Mouse (Mus musculus): ENCODE measurements around the gene Cxcl2. TPM values are rescaled to one million over a fixed set of nuclear protein-coding genes. Genes with fewer than 3 reads are reported as not detected.

The Cxcl2 gene
- polyA plus RNA-seq, 1 experiment from 2014 or later, result not detected

- peak within 1 kb of the TSS; percentile 96 for H3K4me2 ChIP-seq (ENCODE audit: low read length)
- H3K4me1 ChIP-seq (ENCODE audit: control insufficient read depth, insufficient read depth, low read depth, low read length), result no peaks in the 10 kb centered on the region
- H3K9me3 ChIP-seq (ENCODE audit: control insufficient read depth, low read length), result no peaks in the 10 kb centered on the region
- peak within 1 kb of the TSS; percentile 64 for H3K9ac ChIP-seq (ENCODE audit: low read depth, low read length)
- WGBS, result 9% methylated on average over 29 of the region's 30 CpGs
- no peaks in the 10 kb centered on the region for H3K36me3 ChIP-seq (ENCODE audit: control insufficient read depth, insufficient read depth, low read length)
- no peaks in the 10 kb centered on the region for H3K27me3 ChIP-seq (replicated peaks; ENCODE audit: control insufficient read depth, insufficient read depth, low read length)
- peak within 1 kb of the TSS; percentile 56 for H3K4me3 ChIP-seq (ENCODE audit: low read length)
- ATAC-seq, result peak; percentile 92
- H3K27ac ChIP-seq (ENCODE audit: low read depth, low read length), result no peak within 1 kb of the TSS
These were observed 12.9 kb upstream of the Cxcl2 start, which contains the start of gene Cxcl1 for GRCm38 (mm10) chr5:90890519-90891463. Gene Cxcl1 (plus strand): TSS chr5:90891241.

- Histone ChIP-seq H3K9ac (ENCODE audit: low read depth, low read length) (peak overlapping the region; percentile 64), H3K36me3 (ENCODE audit: control insufficient read depth, insufficient read depth, low read length) (no peaks in the 10 kb centered on the region), H3K27me3 (replicated peaks; ENCODE audit: control insufficient read depth, insufficient read depth, low read length) (no peaks in the 10 kb centered on the region), H3K4me2 (ENCODE audit: low read length) (peak overlapping the region; percentile 96), H3K4me3 (ENCODE audit: low read length) (peak overlapping the region; percentile 56), H3K27ac (ENCODE audit: low read depth, low read length) (no peak overlapping the region), H3K4me1 (ENCODE audit: control insufficient read depth, insufficient read depth, low read depth, low read length) (no peaks in the 10 kb centered on the region), H3K9me3 (ENCODE audit: control insufficient read depth, low read length) (no peaks in the 10 kb centered on the region)
- peak; percentile 48 for ATAC-seq
- 27% methylated on average over 10 of the region's 10 CpGs for WGBS
These were observed 12.2 kb upstream of the Cxcl2 start for GRCm38 (mm10) chr5:90891464-90891813.

GRCm38 (mm10) chr5:90894231-90894630 lies 9.4 kb upstream of the Cxcl2 start:
- no peaks in the 10 kb centered on the region for H3K4me1 ChIP-seq (ENCODE audit: control insufficient read depth, insufficient read depth, low read depth, low read length)
- no peak overlapping the region for H3K4me2 ChIP-seq (ENCODE audit: low read length)
- H3K4me3 ChIP-seq (ENCODE audit: low read length), result no peak overlapping the region
- no peaks in the 10 kb centered on the region for H3K27me3 ChIP-seq (replicated peaks; ENCODE audit: control insufficient read depth, insufficient read depth, low read length)
- H3K9ac ChIP-seq (ENCODE audit: low read depth, low read length), result no peak overlapping the region
- no peaks in the 10 kb centered on the region for H3K36me3 ChIP-seq (ENCODE audit: control insufficient read depth, insufficient read depth, low read length)
- H3K27ac ChIP-seq (ENCODE audit: low read depth, low read length), result no peak overlapping the region
- H3K9me3 ChIP-seq (ENCODE audit: control insufficient read depth, low read length), result no peaks in the 10 kb centered on the region
- no peak for ATAC-seq
- WGBS, result 78% methylated on average over 8 of the region's 8 CpGs

- Histone ChIP-seq H3K4me2 (ENCODE audit: low read length) (no peak overlapping the region), H3K9me3 (ENCODE audit: control insufficient read depth, low read length) (no peaks in the 10 kb centered on the region), H3K27me3 (replicated peaks; ENCODE audit: control insufficient read depth, insufficient read depth, low read length) (no peaks in the 10 kb centered on the region), H3K4me3 (ENCODE audit: low read length) (no peak overlapping the region), H3K4me1 (ENCODE audit: control insufficient read depth, insufficient read depth, low read depth, low read length) (peaks cover 3% of the 10 kb centered on the region), H3K27ac (ENCODE audit: low read depth, low read length) (no peak overlapping the region), H3K36me3 (ENCODE audit: control insufficient read depth, insufficient read depth, low read length) (no peaks in the 10 kb centered on the region), H3K9ac (ENCODE audit: low read depth, low read length) (no peak overlapping the region)
- ATAC-seq, result no peak
- 72% methylated on average over 3 of the region's 3 CpGs for WGBS
These were observed 6.2 kb upstream of the Cxcl2 start for GRCm38 (mm10) chr5:90897429-90897828.

- H3K27ac ChIP-seq (ENCODE audit: low read depth, low read length), result no peak overlapping the region
- WGBS, result 90% methylated on average over 5 of the region's 5 CpGs
- no peaks in the 10 kb centered on the region for H3K9me3 ChIP-seq (ENCODE audit: control insufficient read depth, low read length)
- no peak overlapping the region for H3K4me2 ChIP-seq (ENCODE audit: low read length)
- H3K9ac ChIP-seq (ENCODE audit: low read depth, low read length), result no peak overlapping the region
- ATAC-seq, result no peak
- peaks cover 8% of the 10 kb centered on the region for H3K4me1 ChIP-seq (ENCODE audit: control insufficient read depth, insufficient read depth, low read depth, low read length)
- no peaks in the 10 kb centered on the region for H3K36me3 ChIP-seq (ENCODE audit: control insufficient read depth, insufficient read depth, low read length)
- H3K4me3 ChIP-seq (ENCODE audit: low read length), result no peak overlapping the region
- H3K27me3 ChIP-seq (replicated peaks; ENCODE audit: control insufficient read depth, insufficient read depth, low read length), result peaks cover 6% of the 10 kb centered on the region
These were observed 4.4 kb upstream of the Cxcl2 start for GRCm38 (mm10) chr5:90899308-90899707.

GRCm38 (mm10) chr5:90900147-90900546 lies 3.5 kb upstream of the Cxcl2 start:
- WGBS, result 46% methylated on average over 7 of the region's 7 CpGs

GRCm38 (mm10) chr5:90900688-90901087 lies 3.0 kb upstream of the Cxcl2 start:
- H3K9me3 ChIP-seq (ENCODE audit: control insufficient read depth, low read length), result no peaks in the 10 kb centered on the region
- no peak overlapping the region for H3K4me3 ChIP-seq (ENCODE audit: low read length)
- H3K27me3 ChIP-seq (replicated peaks; ENCODE audit: control insufficient read depth, insufficient read depth, low read length), result peaks cover 10% of the 10 kb centered on the region
- H3K9ac ChIP-seq (ENCODE audit: low read depth, low read length), result no peak overlapping the region
- H3K4me2 ChIP-seq (ENCODE audit: low read length), result no peak overlapping the region
- no peaks in the 10 kb centered on the region for H3K36me3 ChIP-seq (ENCODE audit: control insufficient read depth, insufficient read depth, low read length)
- H3K4me1 ChIP-seq (ENCODE audit: control insufficient read depth, insufficient read depth, low read depth, low read length), result peaks cover 8% of the 10 kb centered on the region
- no peak overlapping the region for H3K27ac ChIP-seq (ENCODE audit: low read depth, low read length)
- WGBS, result 68% methylated on average over 7 of the region's 7 CpGs
- no peak for ATAC-seq

More at GRCm38 (mm10) chr5:90900147-90900546, 3.5 kb upstream of the Cxcl2 start:
- no peaks in the 10 kb centered on the region for H3K36me3 ChIP-seq (ENCODE audit: control insufficient read depth, insufficient read depth, low read length)
- H3K9ac ChIP-seq (ENCODE audit: low read depth, low read length), result no peak overlapping the region
- H3K9me3 ChIP-seq (ENCODE audit: control insufficient read depth, low read length), result no peaks in the 10 kb centered on the region
- no peak overlapping the region for H3K4me3 ChIP-seq (ENCODE audit: low read length)
- peaks cover 10% of the 10 kb centered on the region for H3K27me3 ChIP-seq (replicated peaks; ENCODE audit: control insufficient read depth, insufficient read depth, low read length)
- ATAC-seq, result no peak
- H3K4me1 ChIP-seq (ENCODE audit: control insufficient read depth, insufficient read depth, low read depth, low read length), result peaks cover 8% of the 10 kb centered on the region
- no peak overlapping the region for H3K4me2 ChIP-seq (ENCODE audit: low read length)
- H3K27ac ChIP-seq (ENCODE audit: low read depth, low read length), result no peak overlapping the region

GRCm38 (mm10) chr5:90902380-90903260 lies 1.1 kb upstream of the Cxcl2 start:
- Histone ChIP-seq H3K27me3 (replicated peaks; ENCODE audit: control insufficient read depth, insufficient read depth, low read length) (peaks cover 10% of the 10 kb centered on the region), H3K4me2 (ENCODE audit: low read length) (peak overlapping the region; percentile 84), H3K9me3 (ENCODE audit: control insufficient read depth, low read length) (no peaks in the 10 kb centered on the region), H3K4me3 (ENCODE audit: low read length) (peak overlapping the region; percentile 40), H3K9ac (ENCODE audit: low read depth, low read length) (peak overlapping the region; percentile 23), H3K4me1 (ENCODE audit: control insufficient read depth, insufficient read depth, low read depth, low read length) (peaks cover 8% of the 10 kb centered on the region), H3K27ac (ENCODE audit: low read depth, low read length) (no peak overlapping the region), H3K36me3 (ENCODE audit: control insufficient read depth, insufficient read depth, low read length) (no peaks in the 10 kb centered on the region)
- 12% methylated on average over 10 of the region's 10 CpGs for WGBS
- peak; percentile 73 for ATAC-seq

GRCm38 (mm10) chr5:90908983-90909382 lies 5.3 kb downstream of the Cxcl2 start:
- ATAC-seq, result peak; percentile 85
- 3% methylated on average over 2 of the region's 2 CpGs for WGBS

More at GRCm38 (mm10) chr5:90908983-90909382, 5.3 kb downstream of the Cxcl2 start:
- Histone ChIP-seq H3K9me3 (ENCODE audit: control insufficient read depth, low read length) (no peaks in the 10 kb centered on the region), H3K36me3 (ENCODE audit: control insufficient read depth, insufficient read depth, low read length) (no peaks in the 10 kb centered on the region), H3K27ac (ENCODE audit: low read depth, low read length) (no peak overlapping the region), H3K9ac (ENCODE audit: low read depth, low read length) (no peak overlapping the region), H3K4me2 (ENCODE audit: low read length) (no peak overlapping the region), H3K4me3 (ENCODE audit: low read length) (no peak overlapping the region), H3K27me3 (replicated peaks; ENCODE audit: control insufficient read depth, insufficient read depth, low read length) (peaks cover 7% of the 10 kb centered on the region), H3K4me1 (ENCODE audit: control insufficient read depth, insufficient read depth, low read depth, low read length) (no peaks in the 10 kb centered on the region)

Measured in hindbrain, embryonic 16.5 days (tissue).